8 mouse cellular contexts compared by ENCODE assay signal in the genomic region with DNA sequence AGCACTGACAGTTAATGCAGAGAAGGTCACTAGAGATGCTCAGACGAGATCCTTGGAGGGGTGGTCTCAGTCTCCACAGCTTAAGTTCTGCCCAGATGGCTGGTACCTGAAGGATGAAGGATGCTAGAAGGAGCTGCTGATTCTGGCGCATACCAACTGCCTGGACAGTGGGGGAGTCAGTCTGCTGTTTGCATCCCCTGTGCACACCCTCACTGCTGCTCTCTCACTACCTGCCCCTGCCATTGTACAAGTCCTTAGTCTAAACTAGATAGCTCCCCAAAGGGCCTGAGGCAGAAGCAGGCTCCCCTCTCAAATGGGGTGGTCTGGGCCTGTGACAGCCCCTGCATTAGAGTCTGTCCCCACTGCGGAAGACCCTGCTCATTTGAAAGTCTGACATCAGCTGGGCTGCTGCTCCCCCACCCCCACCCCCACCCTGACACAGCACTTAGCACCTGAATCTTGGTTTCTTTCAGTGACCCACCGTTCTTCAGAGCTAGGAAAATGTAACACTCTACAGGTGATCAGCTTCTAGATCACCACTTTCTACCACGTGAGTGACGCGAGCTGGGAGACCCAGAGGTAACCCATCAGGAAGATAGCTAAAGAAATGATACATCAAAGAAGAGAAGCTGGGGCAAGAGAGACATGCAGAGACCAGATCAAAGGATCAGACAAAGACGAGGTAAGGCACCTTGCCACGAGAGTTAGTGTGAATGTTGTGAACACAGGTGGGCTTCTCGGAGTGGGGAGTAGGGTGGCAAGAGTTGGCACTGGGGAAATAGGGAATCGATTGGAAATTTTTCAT. TPM values are rescaled to one million over a fixed set of nuclear protein-coding genes. Genes with fewer than 3 reads are reported as not detected.
A peak's percentile ranks its signal among the peaks of the same experiment; 100 is the strongest.
DNase-seq lines count a peak whose midpoint lies in the region; ATAC-seq lines count a peak whose summit lies in the region.

A gene (minus strand): TSS at position 92 of the 805 bp plus-strand sequence.

- peak within 1 kb of the TSS; percentile 98 for H3K27ac ChIP-seq in kidney, embryonic 14.5 days (ENCODE audit: low read depth, low read length)
- peak within 1 kb of the TSS; percentile 98 for H3K27ac ChIP-seq in forebrain, embryonic 15.5 days (replicated peaks)
- peak within 1 kb of the TSS; percentile 99 for H3K27ac ChIP-seq in midbrain, embryonic 14.5 days (replicated peaks; ENCODE audit: low read depth, low read length)

- peak within 1 kb of the TSS; percentile 54 for H3K4me3 ChIP-seq in kidney, embryonic 14.5 days (ENCODE audit: low read length)
- H3K4me3 ChIP-seq in forebrain, embryonic 15.5 days: peak within 1 kb of the TSS; percentile 60
- H3K4me3 ChIP-seq in midbrain, embryonic 14.5 days (replicated peaks; ENCODE audit: low read depth, low read length): peak within 1 kb of the TSS; percentile 68

- 51% methylated on average over 11 of the region's 11 CpGs for WGBS in kidney, embryonic 14.5 days
- WGBS in forebrain, embryonic 15.5 days: 27% methylated on average over 11 of the region's 11 CpGs
- 22% methylated on average over 11 of the region's 11 CpGs for WGBS in midbrain, embryonic 14.5 days

- no peaks in the 10 kb centered on the region for H3K9me3 ChIP-seq in kidney, embryonic 14.5 days (ENCODE audit: control insufficient read depth, low read length)
- H3K9me3 ChIP-seq in forebrain, embryonic 15.5 days: no peaks in the 10 kb centered on the region
- no peaks in the 10 kb centered on the region for H3K9me3 ChIP-seq in midbrain, embryonic 14.5 days (ENCODE audit: control insufficient read depth, low read length)

- H3K4me2 ChIP-seq in kidney, embryonic 14.5 days (replicated peaks; ENCODE audit: low read depth, low read length): peak within 1 kb of the TSS; percentile 77
- H3K4me2 ChIP-seq in forebrain, embryonic 15.5 days (replicated peaks): peak within 1 kb of the TSS; percentile 71
- H3K4me2 ChIP-seq in midbrain, embryonic 14.5 days (ENCODE audit: low read length): peak within 1 kb of the TSS; percentile 81

- no peaks in the 10 kb centered on the region for H3K27me3 ChIP-seq in kidney, embryonic 14.5 days (ENCODE audit: control insufficient read depth, insufficient read depth, low read length)
- no peaks in the 10 kb centered on the region for H3K27me3 ChIP-seq in forebrain, embryonic 15.5 days
- H3K27me3 ChIP-seq in midbrain, embryonic 14.5 days (ENCODE audit: control insufficient read depth, insufficient read depth, low read length): no peaks in the 10 kb centered on the region

- peaks cover 30% of the 10 kb centered on the region for H3K36me3 ChIP-seq in kidney, embryonic 14.5 days (ENCODE audit: control insufficient read depth, insufficient read depth, low read length)
- peaks cover 26% of the 10 kb centered on the region for H3K36me3 ChIP-seq in forebrain, embryonic 15.5 days
- H3K36me3 ChIP-seq in midbrain, embryonic 14.5 days (ENCODE audit: control insufficient read depth, insufficient read depth, low read length): peaks cover 38% of the 10 kb centered on the region

- peak; percentile 14; the same call in 1 of the 2 replicates for ATAC-seq in kidney, embryonic 14.5 days (ENCODE audit: low FRiP score, low TSS enrichment)
- ATAC-seq in forebrain, embryonic 15.5 days (replicated peaks): peak; percentile 85
- ATAC-seq in midbrain, embryonic 14.5 days (ENCODE audit: low FRiP score, low TSS enrichment): peak; percentile 90

- no peak for DNase-seq in kidney, adult 8-10 months
- peak; percentile 82 for DNase-seq in brain, embryonic 18.5 days (ENCODE audit: low read depth, low spot score)
- DNase-seq in layer of hippocampus, postnatal 25 days (ENCODE audit: extremely low spot score in 1 of 2, low spot score in 1 of 2): peak; percentile 55 to 64
- DNase-seq in midbrain, embryonic 14.5 days: peak; percentile 92
- no peak for DNase-seq in gastrocnemius, adult 8-10 months (ENCODE audit: low spot score in 2 of 2)
- DNase-seq in T-cell, adult 2 months (ENCODE audit: low spot score): no peak

- peak within 1 kb of the TSS; percentile 78 for H3K9ac ChIP-seq in kidney, embryonic 14.5 days (ENCODE audit: low read depth, low read length)
- H3K9ac ChIP-seq in forebrain, embryonic 15.5 days (replicated peaks): peak within 1 kb of the TSS; percentile 75
- peak within 1 kb of the TSS; percentile 86 for H3K9ac ChIP-seq in midbrain, embryonic 14.5 days (replicated peaks; ENCODE audit: low read length)

- H3K4me1 ChIP-seq in kidney, embryonic 14.5 days (ENCODE audit: control insufficient read depth, insufficient read depth, low read length): peaks cover 25% of the 10 kb centered on the region; the same call in 1 of the 2 replicates
- peaks cover 25% of the 10 kb centered on the region for H3K4me1 ChIP-seq in forebrain, embryonic 15.5 days
- peaks cover 25% of the 10 kb centered on the region for H3K4me1 ChIP-seq in midbrain, embryonic 14.5 days (ENCODE audit: control insufficient read depth, insufficient read depth, low read length)

RNA-seq across cellular contexts. Expression of the gene that starts here (rescaled TPM):
- 3.6 and 3.7 TPM in 2 replicates for polyA plus RNA-seq in kidney, embryonic 14.5 days (2014; fragmentation: Nextera tagmentation; extraction: Ambion mirVana)
- polyA plus RNA-seq in forebrain, embryonic 15.5 days (2015; fragmentation: Nextera tagmentation; extraction: Ambion mirVana): 272 and 281 TPM in 2 replicates
- total RNA-seq in layer of hippocampus, postnatal 25 days (2021): 100 to 1,000 TPM; 188 to 192 TPM
- polyA plus RNA-seq in midbrain, embryonic 14.5 days (2014; fragmentation: Nextera tagmentation; extraction: Ambion mirVana): 466 and 598 TPM in 2 replicates
- not detected for total RNA-seq in gastrocnemius, adult 8-10 months (2022)

Comparison
In these comparisons a context has a peak if more than half of its experiments do, and no peak if none do; other contexts are left out.
1. RNA of the gene that starts here (total RNA-seq): 188 to 192 TPM in layer of hippocampus, postnatal 25 days; not detected in gastrocnemius, adult 8-10 months; every median in the first group is over 100 times any median in the second.
2. RNA of the gene that starts here (polyA plus RNA-seq): 466 to 598 TPM in midbrain, embryonic 14.5 days and 272 to 281 TPM in forebrain, embryonic 15.5 days; 3.6 to 3.7 TPM in kidney, embryonic 14.5 days; every median in the first group is over 10 times any median in the second.
3. ATAC-seq: peak in every context shown above with its lines; median percentile 90 in midbrain, embryonic 14.5 days; 85 in forebrain, embryonic 15.5 days; 14 in kidney, embryonic 14.5 days.
4. DNase-seq: peak in brain, embryonic 18.5 days (single experiment), layer of hippocampus, postnatal 25 days (2 of 2) and midbrain, embryonic 14.5 days (single experiment); none in kidney, adult 8-10 months (0 of 2), gastrocnemius, adult 8-10 months (0 of 2) and T-cell, adult 2 months (single experiment).
5. Peak in every context shown above with its lines, with median percentiles within 50 percentile points of each other: H3K27ac ChIP-seq, H3K4me2 ChIP-seq, H3K4me3 ChIP-seq and H3K9ac ChIP-seq.